Mouse (Mus musculus): ENCODE results near the gene Ccdc122.

DNA sequence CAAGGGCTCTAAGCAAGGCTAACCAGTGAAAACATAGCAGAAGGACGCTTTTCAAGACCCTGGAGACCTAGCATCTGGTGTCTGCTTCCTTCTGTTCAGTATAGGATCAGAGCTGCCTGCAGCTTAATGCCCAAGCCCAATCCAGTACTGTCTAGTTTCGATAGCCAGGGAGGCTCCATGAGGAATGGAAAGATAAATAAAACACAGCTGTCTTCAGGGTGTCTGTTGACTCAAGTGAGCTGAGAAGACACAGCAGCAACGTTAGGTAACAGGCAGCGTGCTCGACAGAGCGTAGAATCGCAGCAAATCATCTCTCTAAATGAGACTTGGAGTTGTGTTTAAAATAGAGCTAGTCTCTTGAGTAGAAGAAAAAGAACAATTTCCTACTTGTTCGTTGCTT lies 31.8 kb upstream of the Ccdc122 start:
- no peak for TF ChIP-seq POLR2A (IDR thresholded peaks at IDR 0.05; ENCODE audit: control insufficient read depth, extremely low read depth, insufficient read depth, low read length, poor library complexity)
- no peak for TF ChIP-seq CTCF (IDR thresholded peaks at IDR 0.05; ENCODE audit: borderline replicate concordance, control insufficient read depth, extremely low read depth, insufficient read depth, low read length, poor library complexity)

Data from thymus, adult 2 months (tissue).